Mouse (Mus musculus) ZHBTc4 (cell line): ENCODE measurements around the gene Anp32b.

Source experiments
- DNase-seq: peaks from one replicate; pipeline ENCODE4 v3.0.0-alpha.2; 2011; ENCODE audit warnings: low read depth, low spot score

The Anp32b gene

GRCm38 (mm10) chr4:46452855-46453719 is 2.4 kb downstream of the Anp32b start:
- no peak for DNase-seq

DNA sequence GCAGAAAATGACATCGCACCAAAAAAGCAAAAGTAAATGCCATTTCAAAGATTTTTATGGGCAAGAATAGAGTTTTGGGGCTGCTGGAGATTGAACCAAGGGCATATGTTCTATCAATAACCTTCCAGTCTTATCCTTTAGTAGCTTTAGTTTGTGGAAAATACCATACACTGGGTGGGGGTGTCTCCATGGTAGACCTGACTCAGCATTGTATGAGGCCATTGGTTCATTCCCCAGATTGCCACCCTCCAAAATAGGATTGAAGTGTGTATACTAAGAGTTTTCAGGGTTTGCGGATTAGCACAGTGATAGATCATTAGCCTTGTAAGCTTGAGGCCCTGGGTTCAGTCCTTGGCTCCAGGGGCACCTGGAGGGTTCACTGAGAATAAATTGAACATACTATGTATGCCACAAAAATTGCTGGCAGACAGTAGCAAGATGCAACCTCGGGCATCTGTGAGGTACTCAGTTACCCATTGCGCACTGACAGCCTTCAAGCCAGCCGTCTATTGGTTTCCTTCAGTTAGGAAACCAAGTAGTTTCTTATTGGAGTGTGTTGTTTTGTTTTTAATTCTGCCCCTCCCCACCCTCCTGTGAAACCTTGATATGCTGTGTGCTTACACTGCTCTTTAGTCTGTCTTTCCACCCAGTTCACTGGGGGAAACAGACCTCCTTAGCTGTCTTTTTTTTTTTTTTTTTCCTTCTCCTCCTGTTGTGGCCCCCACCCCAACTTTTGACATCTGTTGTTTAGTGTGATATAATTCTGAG is 3.6 kb downstream of the Anp32b start:
- DNase-seq, result no peak

GRCm38 (mm10) chr4:46456762-46457161 is 6.1 kb downstream of the Anp32b start:
- DNase-seq, result no peak

DNA sequence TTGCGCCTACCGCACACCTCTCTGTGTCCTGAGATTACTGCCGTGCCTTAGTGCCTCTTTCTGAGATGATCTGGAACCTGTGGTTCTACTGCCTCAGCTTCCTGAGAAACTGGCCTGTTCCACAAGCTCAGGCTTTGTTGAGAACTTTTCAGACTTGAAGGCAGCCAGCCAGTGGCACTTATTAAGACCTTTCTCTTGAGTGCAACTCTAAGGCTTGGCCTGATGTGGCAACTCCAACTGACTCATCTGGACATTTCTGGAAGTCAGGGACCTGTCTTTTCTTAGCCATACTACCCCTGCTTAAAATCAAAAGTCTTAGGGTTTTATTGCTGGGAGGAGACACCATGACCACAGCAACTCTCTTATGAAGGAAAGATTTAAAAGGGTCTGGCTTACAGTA is 6.5 kb downstream of the Anp32b start:
- no peak for DNase-seq

- DNase-seq, result no peak
Measured at GRCm38 (mm10) chr4:46458411-46458810, 7.7 kb downstream of the Anp32b start.

DNA sequence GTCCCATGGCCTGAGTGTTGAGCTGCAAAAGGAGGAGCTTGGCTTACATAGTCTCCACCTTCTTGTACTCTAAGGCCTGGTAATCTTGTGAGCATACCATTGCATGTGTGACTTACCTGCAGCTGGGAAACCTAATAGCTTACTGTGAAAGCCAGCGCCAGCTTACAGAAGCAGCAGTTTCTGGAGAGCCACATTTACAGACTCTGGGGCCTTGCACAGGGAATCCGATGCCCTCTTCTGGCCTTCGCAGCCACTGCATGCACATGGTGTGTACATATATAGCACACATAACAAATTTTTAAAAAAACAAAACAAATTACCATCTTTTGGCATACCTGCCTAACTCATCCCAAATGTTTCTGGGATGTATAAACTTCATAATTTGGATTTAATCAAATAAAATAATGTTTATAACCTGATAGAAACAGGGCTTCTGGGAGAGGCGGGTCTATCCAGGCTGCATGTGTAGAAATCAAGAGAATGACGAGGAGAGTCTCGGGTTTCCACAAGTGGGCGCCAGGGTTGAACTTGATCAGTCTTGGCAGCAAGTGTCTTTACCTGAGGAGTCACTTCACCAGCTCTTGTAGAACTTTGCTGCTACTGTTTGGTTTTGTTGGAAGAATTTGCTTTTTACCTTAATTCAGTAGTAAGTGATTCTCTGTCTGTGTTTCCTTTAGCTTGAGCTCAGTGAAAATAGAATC is 12.6 kb downstream of the Anp32b start:
- DNase-seq, result peak; percentile 73

DNA sequence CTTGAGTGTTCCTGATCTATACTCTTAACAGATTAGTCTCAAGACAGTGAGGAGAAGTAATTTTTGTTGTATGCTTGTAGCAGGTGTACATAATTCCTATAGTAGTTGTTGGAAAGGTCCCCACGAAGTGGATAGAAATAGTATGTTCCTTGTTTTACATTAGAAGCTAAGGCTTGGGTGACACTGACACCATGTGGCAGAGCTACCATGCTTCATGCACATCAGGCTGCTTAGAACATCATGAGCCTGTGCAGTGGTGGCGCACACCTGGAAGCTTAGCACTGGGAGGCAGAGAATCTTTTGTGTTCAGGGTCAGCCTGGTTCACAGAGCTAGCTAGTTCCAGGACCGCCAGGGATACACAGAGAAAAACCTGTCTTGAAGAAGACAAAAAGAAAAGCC is 15.0 kb downstream of the Anp32b start:
- no peak for DNase-seq

GRCm38 (mm10) chr4:46475101-46475500 is 24.4 kb downstream of the Anp32b start:
- peak; percentile 60 for DNase-seq

- no peak for DNase-seq
Measured at GRCm38 (mm10) chr4:46479081-46479480, 28.4 kb downstream of the Anp32b start.

DNA sequence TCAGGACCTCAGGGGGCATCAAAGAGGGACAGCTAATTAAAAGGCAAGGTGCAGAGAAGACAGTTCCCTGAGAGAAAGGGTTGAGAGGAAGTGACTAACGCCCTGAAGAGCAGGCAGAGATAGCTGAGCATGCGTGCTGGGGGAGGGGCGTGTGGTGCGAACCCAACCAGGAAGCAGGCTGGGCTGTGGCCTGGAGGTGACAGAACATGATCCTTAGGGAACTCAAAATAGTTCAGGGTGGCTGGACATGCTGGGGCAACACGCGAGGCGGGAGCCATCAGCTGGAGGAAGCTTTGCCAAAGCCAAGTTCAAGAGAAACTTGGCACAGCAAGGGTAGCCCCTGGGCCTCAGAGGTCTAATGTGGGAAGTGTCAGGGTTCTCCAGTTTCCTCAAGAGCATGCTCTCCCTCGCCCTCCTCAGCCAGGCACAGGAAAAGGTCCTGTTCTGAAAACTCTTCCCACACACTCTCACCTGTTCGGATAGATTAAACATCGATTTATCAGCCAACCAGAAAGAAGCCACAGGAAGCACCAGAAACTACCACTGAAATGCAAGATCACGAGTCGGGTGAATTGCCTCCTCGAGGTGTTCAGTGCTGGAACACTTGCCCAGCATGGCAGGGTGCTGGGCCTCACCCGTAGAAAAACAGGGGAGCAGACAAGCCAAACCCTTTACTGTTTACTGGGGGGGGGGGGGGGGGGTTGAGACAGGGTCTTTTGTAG is 35.2 kb downstream of the Anp32b start:
- peak; percentile 85 for DNase-seq

GRCm38 (mm10) chr4:46487348-46487747 is 36.6 kb downstream of the Anp32b start:
- no peak for DNase-seq

DNA sequence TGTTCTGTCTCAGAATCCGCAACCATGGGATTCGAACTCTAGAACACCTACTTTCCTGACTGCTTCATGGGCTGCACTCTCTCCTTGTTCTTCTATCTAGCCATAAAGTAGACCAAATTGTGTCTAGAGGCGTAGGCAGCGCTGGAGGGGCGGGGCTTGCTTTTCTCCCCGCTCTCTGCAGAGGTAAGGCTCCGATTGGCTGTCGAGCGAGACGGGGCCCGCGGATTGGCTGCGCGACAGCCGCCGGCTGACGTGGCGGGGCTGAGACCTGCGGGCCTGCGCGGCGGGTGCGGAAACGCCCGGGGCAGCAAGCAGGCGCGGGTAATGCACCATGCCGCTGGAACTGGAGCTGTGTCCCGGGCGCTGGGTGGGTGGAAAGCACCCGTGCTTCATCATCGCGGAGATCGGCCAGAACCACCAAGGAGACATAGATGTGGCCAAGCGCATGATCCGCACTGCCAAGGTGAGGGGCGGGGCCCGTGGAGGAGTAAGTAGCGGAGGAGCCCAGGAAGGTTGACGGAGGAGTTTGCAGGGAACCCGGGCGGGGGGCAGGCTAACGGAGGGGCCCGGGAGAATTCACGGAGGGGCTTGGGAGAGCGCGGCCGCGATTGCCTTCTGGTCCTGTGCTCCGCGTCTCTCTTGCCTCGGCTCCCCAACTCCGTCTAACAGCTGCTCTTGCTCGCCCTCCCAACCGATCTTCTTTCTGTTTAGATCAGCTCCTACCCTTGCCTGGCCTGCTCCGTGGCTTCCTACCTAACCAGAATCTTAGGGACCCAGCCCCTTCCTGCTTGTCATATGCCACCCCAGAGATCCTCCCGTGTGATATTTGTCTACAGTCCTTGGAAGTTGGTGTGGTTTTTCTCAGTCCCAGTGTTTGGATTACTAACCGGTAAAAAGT is 38.6 kb downstream of the Anp32b start, which contains the start of gene Nans:
Nans (plus strand) TSS at position 221 of the 898 bp plus-strand sequence.
- peak; percentile 99 for DNase-seq

DNA sequence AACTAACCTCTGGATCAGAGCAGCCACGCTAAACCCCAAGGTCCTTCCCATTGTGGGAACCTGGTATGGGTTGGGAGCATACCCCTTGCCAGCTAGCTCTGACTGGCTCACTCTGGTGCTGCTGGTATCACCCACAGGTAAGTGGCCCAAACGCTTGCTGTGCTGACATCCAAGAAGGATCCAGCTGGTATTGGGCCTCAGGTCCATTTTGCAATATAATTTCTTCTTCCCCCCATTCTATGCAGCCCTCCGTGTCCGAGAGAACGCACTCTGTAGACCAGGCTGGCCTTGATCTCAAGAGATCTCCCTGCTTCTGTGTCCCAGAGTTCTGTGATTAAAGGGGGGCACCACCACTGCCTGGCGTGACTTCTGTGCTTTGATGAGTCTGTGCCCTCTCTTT is 42.4 kb downstream of the Anp32b start:
- no peak for DNase-seq

GRCm38 (mm10) chr4:46495543-46495942 is 44.8 kb downstream of the Anp32b start:
- no peak for DNase-seq

- DNase-seq, result peak; percentile 71
Measured at GRCm38 (mm10) chr4:46497286-46497892, 46.7 kb downstream of the Anp32b start.

DNA sequence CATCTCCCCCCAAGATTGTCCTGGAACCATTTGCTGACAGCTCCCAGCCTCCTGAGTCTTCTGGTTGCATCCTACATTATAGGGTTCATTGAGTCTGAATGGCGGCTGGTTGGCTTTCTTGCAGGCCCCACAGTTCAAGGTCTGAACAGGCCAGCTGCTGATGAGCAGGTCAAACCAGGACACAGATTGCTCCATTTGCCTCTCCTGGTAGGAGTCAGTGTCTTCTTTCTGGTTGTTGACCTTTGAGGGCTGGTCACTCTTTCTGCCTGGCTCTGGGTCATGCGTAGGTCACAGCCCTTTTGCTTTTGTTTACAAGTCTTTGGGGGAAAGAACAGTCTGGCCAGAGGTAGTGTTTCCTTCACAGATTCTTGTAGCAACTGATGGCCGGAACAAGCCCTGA is 47.8 kb downstream of the Anp32b start:
- no peak for DNase-seq

- peak; percentile 60 for DNase-seq
Measured at GRCm38 (mm10) chr4:46498976-46499375, 48.3 kb downstream of the Anp32b start.

DNA sequence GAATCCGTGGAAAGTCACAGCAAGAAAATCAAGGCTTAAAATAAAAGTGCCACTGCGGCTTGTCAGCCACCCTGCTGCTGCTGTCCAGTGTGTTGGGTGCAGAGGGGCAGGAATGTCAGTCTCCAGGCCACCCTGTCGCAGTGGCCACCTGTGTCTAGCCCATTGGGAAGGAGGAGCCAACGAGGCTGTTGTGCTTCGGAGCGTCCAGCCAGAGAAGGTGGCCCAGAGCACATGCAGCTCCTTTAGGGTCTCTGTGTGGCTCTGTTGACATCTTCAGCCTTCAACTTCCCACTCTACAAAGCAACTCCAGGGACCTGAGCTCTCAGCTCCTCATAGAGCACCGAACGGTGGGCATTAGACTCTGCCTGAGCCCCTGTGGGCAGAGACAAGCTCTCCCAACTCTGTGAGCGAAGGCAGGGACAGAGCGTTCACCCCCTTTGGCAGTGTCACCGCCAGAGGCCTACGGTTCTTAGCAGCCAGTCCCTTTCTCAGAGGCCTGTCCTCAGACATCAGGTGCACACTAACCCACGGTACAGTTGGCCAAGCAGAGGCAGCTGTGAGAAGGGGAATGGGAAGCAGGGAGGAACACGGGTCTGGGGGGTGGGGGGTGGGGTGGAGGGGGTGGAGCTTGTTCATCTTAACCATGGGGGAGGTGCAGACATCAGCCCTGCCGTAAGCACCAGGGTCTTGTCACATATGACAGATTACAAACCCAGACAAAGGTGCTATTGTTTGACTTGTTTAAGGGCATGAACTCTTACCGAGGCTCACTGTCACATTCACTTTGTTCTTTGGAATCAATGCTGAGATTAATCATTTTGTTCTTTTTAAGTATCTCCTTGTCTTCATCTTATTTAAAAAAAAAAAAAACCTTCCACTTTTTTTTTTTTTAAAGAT is 52.2 kb downstream of the Anp32b start:
- no peak for DNase-seq

DNA sequence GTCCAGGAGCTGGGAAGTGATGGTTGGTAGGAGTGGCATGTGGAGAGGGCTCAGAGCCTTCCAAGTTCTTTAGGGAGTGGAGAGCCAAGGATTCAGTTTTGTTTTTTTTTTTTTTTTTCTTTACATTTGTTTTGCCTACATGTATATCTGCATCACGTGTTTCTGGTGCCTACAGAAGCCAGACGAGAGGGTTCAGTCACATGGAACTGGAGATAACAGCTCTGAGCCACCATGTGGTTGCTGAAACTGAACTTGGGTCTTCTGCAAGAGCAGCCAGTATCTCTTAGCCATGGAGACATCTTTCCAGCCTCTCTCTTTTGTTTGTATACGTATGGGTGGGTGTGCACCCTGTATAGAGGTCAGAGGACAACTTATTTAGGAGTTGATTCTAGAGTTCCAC is 53.2 kb downstream of the Anp32b start:
- no peak for DNase-seq
